Mouse (Mus musculus): ENCODE measurements around the gene Akr1c6. TPM values are rescaled to one million over a fixed set of nuclear protein-coding genes. Genes with fewer than 3 reads are reported as not detected.
A peak's percentile ranks its signal among the peaks of the same experiment; 100 is the strongest.
"Not testable (repeated sequence)": the region's sequence is repeated elsewhere in the genome, so short reads cannot be mapped to it uniquely, and the experiment has no call there.

Gene Akr1c6
- not detected for total RNA-seq (2022)

DNA sequence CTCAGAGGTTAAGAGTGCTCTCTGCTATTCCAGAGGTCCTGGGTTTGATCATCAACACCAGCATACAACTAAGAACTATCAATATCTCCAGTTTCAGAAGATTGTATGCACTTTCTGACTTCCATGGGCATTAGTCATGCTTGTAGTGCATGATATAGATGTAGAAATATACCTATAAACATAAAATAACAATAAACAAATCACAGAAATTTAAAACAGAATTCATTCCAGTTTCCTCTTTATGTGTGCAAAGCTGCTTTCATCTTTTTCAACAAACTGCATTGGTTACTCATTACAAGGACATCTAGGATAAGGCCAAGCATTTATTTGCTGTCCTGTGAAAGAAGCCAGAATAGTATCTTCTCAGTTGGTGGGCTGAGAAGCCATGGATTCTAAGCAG is at the start of gene Akr1c6:
TSS of gene Akr1c6 (plus strand) at position 301 of the 400 bp plus-strand sequence.
- DNase-seq (ENCODE audit: low spot score in 2 of 2): no peak

- no peak for DNase-seq (ENCODE audit: low spot score in 2 of 2)
Measured at GRCm38 (mm10) chr13:4384918-4385317, 49.2 kb upstream of the Akr1c6 start.

DNA sequence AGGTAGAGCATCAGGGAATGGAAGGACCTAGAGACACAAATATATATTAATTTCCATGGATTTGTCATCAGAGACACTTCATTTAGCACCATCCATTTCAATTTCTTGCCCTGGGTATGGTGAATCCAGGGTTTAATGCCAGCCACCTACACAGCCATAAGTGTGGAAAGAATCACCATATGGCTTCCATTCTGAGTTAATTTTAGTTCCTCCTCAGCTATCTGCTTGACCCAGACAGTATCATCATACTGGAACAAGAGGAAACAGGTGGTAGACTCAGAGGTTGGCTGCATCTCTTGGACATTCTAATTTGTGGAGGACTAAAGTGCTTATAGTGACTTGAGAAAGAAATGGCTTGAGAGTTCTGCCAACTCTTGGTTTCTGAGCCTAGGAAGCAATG is 48.6 kb upstream of the Akr1c6 start:
- DNase-seq (ENCODE audit: low spot score in 2 of 2): peak in 1 of 2 experiments; percentile 30

GRCm38 (mm10) chr13:4388762-4389446 is 45.2 kb upstream of the Akr1c6 start:
- no peak for DNase-seq (ENCODE audit: low spot score in 2 of 2)

- DNase-seq (ENCODE audit: low spot score in 2 of 2): not testable (repeated sequence)
Measured at GRCm38 (mm10) chr13:4400360-4400759, 33.7 kb upstream of the Akr1c6 start.

DNA sequence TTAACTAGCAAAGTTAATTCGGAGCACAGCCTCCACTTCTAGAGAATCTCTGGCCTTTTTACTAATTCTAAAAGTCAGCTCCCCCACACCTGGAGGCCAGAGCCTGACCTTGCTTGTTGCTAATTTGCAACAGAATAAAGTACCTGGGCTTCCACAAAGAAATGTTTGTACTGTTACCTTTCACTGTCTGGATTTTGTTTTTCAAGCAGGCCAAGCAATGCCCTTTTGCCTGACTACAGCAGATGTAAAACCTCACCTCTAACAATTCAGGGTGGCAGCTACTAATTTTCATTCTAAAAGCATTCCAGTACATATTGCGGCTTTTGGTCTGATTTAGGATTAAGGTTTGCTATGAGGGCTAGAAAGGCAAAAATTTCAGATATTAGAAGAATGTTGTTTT is 33.3 kb upstream of the Akr1c6 start:
- DNase-seq (ENCODE audit: low spot score in 2 of 2): no peak

- DNase-seq (ENCODE audit: low spot score in 2 of 2): no peak
Measured at GRCm38 (mm10) chr13:4402221-4402620, 31.9 kb upstream of the Akr1c6 start.

DNA sequence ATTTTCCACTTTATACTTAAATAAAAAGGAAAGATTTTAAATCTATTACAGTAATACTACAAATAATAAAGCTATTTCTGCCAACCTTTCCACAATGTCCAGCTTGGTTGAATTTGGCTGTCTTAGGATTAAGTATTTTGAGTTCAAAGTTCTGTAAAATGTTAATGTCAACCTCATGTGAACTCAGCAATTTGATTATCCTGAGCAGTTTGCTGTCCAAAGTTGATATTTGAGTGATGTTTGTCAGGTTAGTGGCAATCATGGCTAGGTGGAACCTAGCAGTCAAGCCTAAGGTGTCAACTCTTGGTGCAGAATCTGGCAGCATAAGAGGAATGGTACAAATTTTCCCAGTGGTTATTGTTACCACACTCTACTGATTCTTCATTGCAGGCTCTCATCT is 29.4 kb upstream of the Akr1c6 start:
- DNase-seq (ENCODE audit: low spot score in 2 of 2): no peak

GRCm38 (mm10) chr13:4406771-4407170 is 27.3 kb upstream of the Akr1c6 start:
- no peak for DNase-seq (ENCODE audit: low spot score in 2 of 2)

DNA sequence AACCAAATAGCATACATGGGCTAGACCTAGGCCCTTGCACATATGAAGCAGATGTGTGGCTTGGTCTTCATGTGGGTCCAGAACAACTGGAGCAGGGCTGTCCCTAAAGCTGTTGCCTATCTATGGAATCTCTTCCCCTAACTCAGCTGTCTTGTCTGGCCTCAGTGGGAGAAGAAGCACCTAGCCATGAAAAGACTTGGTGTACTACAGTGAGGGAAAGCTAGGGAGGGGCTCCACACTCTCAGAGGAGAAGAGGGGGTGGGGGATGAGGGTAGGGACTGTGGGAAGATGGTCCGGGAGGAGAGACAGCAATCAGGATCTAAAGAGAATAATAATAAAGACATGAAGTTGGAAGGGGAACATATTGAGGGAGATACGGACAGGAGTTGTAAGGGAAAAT is 5.5 kb upstream of the Akr1c6 start:
- DNase-seq (ENCODE audit: low spot score in 2 of 2): no peak

DNA sequence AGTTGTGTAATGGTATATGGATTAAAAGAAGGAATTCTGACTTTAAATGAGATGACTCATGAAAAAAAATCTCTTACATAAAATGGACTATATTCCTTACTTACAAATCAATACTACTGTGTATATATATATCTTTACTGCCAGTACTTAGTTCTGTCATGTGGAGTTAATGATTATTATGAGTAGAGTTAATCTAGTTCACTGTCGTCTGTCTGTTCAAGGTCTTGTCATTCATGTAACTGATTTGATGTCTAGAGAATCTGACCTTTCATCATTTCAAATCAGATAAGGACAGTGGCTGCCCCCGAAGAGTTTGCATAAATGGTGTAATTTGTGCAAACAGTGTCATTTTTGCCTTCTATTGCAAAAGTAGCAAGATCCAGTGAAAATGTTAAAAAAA is 5.1 kb upstream of the Akr1c6 start:
- no peak for DNase-seq (ENCODE audit: low spot score in 2 of 2)

DNA sequence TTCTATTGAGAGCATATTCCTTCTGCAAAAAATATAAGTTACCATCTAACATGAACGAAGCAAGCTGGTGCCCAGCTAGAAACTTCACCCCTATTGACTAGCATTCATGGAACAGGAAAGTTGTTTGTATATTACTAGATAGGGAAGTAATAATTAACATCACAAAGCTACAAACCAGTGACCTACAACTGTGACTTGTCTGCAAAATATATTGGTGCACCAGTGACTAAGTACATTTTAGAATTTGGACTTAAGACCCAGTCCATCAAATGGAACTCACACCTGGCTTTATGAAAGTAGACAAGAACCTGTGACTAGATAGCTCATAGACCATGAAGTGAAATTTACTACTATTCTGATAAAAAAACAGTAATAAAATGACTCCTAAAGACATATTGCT is 3.0 kb upstream of the Akr1c6 start:
- no peak for DNase-seq (ENCODE audit: low spot score in 2 of 2)

- no peak for DNase-seq (ENCODE audit: low spot score in 2 of 2)
Measured at GRCm38 (mm10) chr13:4465641-4466040, 31.5 kb downstream of the Akr1c6 start.

DNA sequence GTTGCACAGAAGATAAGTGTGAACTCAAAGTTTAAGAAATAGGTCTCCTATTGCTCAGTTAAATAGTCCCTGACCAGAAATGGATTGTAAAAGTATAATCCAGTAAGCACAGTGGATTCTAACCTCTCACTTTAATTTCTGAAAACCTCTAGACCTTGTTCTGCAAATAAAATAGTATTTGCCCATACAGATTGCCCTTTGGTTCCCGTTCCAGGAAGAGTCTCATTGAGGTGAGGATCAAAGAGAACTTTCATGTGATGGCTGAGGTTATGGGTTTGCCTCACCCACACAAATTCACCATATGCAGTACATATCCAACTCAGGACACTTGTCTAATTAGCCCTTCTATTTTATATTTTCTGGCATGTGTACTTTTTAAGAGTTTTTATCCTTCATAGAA is 33.8 kb downstream of the Akr1c6 start:
- DNase-seq (ENCODE audit: low spot score in 2 of 2): no peak

Other genes with a start within 250 kb of the Akr1c6 start
- 1 to 10 TPM in 2 of 4 experiments, under 1 TPM in 1, not detected in 1; 0.59 to 1.2 (median 1.1) TPM for gene Akr1c13, start 243.2 kb upstream of the Akr1c6 start, total RNA-seq (2022)
- not detected for gene Akr1c19, start 205.6 kb upstream of the Akr1c6 start, total RNA-seq (2022)
- gene Akr1c12, start 154.9 kb upstream of the Akr1c6 start, total RNA-seq (2022): not detected
- not detected for gene Akr1c20, start 89.0 kb downstream of the Akr1c6 start, total RNA-seq (2022)
- not detected for gene Akr1c21, start 139.8 kb downstream of the Akr1c6 start, total RNA-seq (2022)
- 10 to 100 TPM; 15.4 to 28.6 (median 22.3) TPM for gene Akr1e1, start 174.9 kb downstream of the Akr1c6 start, total RNA-seq (2022)